Mouse (Mus musculus): ENCODE measurements around the gene Trpm4.

DNA sequence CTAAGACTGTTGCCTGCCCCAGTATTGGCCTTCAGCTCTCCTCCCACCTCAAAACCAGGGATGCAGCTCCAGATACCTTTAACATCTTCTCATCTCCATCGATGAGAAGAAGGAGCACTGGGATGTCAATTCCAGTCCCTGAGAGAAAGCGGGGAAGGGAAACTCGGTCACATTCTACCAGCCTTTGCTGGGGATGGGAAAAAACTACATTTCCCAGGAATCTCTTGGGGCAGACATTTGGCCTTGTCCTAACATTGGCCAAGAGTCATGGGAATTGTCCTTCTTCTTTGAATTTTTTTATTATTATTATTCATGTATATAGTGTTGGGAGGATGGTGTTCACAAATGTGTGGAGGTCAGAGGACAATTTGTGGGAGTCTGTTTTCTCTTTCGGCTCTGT, 11.3 kb downstream of the Trpm4 start:
- no peak for TF ChIP-seq FLI1 (IDR thresholded peaks at IDR 0.05; ENCODE audit: low read length)
- TF ChIP-seq GATA1 (IDR thresholded peaks at IDR 0.05; ENCODE audit: borderline replicate concordance, low read length) = no peak

All from megakaryocyte, embryonic 14.5 days (primary cell).